Mouse (Mus musculus): ENCODE results near the gene AV320801.
"Not testable (repeated sequence)": the region's sequence is repeated elsewhere in the genome, so short reads cannot be mapped to it uniquely, and the experiment has no call there.

AV320801 gene

DNA sequence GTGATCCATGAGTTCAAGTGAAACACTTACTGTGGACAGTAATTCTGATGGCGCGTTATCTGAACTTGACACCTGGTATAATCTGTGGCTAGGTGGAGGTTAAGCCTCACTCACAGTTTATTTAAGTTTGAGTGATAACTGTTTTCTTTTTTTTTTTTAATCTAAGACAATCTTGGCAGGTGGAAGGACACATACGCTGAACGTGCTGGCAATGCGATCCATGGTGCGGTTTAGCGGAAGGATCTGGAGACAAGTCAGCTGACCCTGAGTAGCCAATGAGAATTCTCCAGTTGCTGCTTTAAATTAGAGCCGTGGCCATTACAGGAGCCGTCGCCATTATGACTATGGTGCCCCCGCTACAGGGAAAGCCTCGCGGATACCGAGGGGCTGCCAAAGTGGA, at the start of gene AV320801:
Gene AV320801 (plus strand): TSS at position 301 of the 400 bp plus-strand sequence.
- not testable (repeated sequence) for DNase-seq (ENCODE audit: low spot score in 2 of 2)

GRCm38 (mm10) chrX:135464160-135464559, 30.2 kb upstream of the AV320801 start:
- DNase-seq (ENCODE audit: low spot score in 2 of 2): not testable (repeated sequence)

DNA sequence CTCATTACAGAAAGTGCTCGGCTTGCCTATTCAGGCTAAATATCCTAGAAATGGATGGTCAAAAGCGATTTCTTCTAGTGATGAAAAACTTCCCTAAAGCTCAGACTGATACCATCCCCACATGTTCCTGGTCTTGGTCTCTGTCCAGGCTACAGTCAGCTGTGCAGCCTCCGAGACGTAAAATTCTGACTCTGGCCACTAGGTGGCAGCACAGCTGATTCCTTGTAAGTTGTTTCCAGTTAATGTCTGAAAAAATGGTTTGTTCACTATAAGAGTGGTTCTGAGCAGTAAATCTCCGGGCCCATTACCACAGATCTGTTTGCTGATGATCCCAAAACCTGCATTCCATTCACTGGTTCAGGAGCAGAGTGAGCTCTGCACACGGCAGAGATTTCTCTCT, 12.5 kb upstream of the AV320801 start:
- DNase-seq (ENCODE audit: low spot score in 2 of 2): not testable (repeated sequence)

GRCm38 (mm10) chrX:135483183-135483582, 11.2 kb upstream of the AV320801 start:
- DNase-seq (ENCODE audit: low spot score in 2 of 2): not testable (repeated sequence)

All from heart, adult 9 months (tissue).